Mouse (Mus musculus): ENCODE measurements around the gene Kcnk16.
"Not testable (repeated sequence)": the region's sequence is repeated elsewhere in the genome, so short reads cannot be mapped to it uniquely, and the experiment has no call there.

Gene Kcnk16

GRCm38 (mm10) chr14:20269082-20269809 lies at the start of gene Kcnk16:
Gene Kcnk16 (minus strand): TSS chr14:20269199.
- POLR2A ChIA-PET: interaction anchor here in 3 of 4 experiments (0.6 to 1.9 kb wide), 14 partner anchors 10 to 221 kb away, joined by 3 to 6 read pairs (median 3); partner anchors contain the start of gene Kcnk5 (in 1 of the 3)

GRCm38 (mm10) chr14:20315137-20315536 lies 46.1 kb upstream of the Kcnk16 start:
- POLR2A ChIA-PET: interaction anchor here in 1 of 4 experiments (1.1 to 1.4 kb wide), 2 partner anchors 9 to 23 kb away, joined by 4 read pairs; no protein-coding TSS in a partner anchor

More at GRCm38 (mm10) chr14:20269082-20269809, at the start of gene Kcnk16:
- CTCF ChIA-PET: interaction anchor here in 2 of 4 experiments (0.5 to 3.4 kb wide), 3 partner anchors 11 to 155 kb away, joined by 3 to 16 read pairs (median 10); no protein-coding TSS in a partner anchor

GRCm38 (mm10) chr14:20305085-20305484 lies 36.1 kb upstream of the Kcnk16 start:
- CTCF ChIA-PET: not testable (repeated sequence)
- POLR2A ChIA-PET: interaction anchor here in 2 of 4 experiments (0.6 to 0.7 kb wide), 4 partner anchors 32 to 447 kb away, joined by 3 to 4 read pairs (median 3); no protein-coding TSS in a partner anchor

More at GRCm38 (mm10) chr14:20315137-20315536, 46.1 kb upstream of the Kcnk16 start:
- CTCF ChIA-PET: interaction anchor here in 2 of 4 experiments (1.5 to 2.8 kb wide), 2 partner anchors 13 kb away, joined by 4 to 9 read pairs; no protein-coding TSS in a partner anchor

GRCm38 (mm10) chr14:20298131-20298530 lies 29.1 kb upstream of the Kcnk16 start:
- POLR2A ChIA-PET: interaction anchor here in 1 of 4 experiments (1.0 to 1.1 kb wide), 2 partner anchors 10 to 50 kb away, joined by 3 to 4 read pairs; partner anchors contain the start of genes Ecd and Fam149b
- CTCF ChIA-PET: interaction anchor here in 2 of 4 experiments (1.6 to 2.0 kb wide), 2 partner anchors 184 kb away, joined by 5 to 6 read pairs; no protein-coding TSS in a partner anchor

DNA sequence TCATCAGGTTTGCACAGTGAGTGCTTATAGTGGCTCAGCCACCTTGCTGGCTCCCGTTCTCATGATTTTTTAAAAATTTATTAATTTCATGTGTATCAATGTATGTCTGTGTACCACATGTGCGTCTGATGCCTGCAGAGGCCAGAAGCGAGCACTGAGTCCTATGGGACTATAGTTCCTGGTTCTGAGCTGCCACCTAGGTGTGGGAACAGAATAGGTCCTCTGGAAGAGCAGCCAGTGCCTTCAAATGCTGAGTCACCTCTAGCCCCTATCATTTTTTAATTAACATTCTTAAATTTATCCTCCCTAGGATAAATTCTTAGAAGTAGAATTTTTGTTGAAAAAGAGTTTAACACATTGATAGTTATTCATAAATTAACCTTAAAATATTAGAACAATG lies 28.6 kb upstream of the Kcnk16 start:
- POLR2A ChIA-PET: interaction anchor here in 1 of 4 experiments (1.0 to 1.2 kb wide), 2 partner anchors 10 to 51 kb away, joined by 3 read pairs; partner anchors contain the start of genes Ecd and Fam149b
- CTCF ChIA-PET: interaction anchor here in 2 of 4 experiments (0.5 to 2.0 kb wide), 3 partner anchors 184 to 1324 kb away, joined by 4 to 6 read pairs (median 5); no protein-coding TSS in a partner anchor

DNA sequence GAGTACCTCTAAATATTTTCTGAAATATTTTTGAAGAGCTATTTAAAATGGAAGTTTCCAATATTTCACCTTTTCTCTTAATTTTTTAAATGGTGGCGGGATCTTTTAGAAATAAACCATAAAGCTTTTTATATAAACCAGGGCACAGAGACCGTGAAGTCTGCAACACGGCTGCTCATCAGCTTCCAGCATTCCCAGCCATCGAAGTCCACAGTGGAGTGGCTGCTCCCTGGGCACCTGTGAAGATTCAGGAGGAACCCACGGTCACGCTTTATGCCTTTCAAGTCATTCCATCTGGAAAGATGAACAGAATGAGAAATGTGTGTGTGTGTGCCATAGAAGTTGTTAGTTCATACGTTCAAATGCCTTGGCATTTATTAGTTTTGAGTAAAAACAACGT lies 25.9 kb upstream of the Kcnk16 start:
- ChIA-PET CTCF (interaction anchor here in 3 of 4 experiments (0.5 to 1.9 kb wide), 5 partner anchors 45 to 573 kb away, joined by 3 to 10 read pairs (median 7); no protein-coding TSS in a partner anchor), POLR2A (interaction anchor here in 2 of 4 experiments (0.6 to 1.8 kb wide), 15 partner anchors 9 to 757 kb away, joined by 3 to 11 read pairs (median 3); partner anchors contain the start of genes Adk (in 1 of the 2), Ap3m1 (in 1 of the 2), Ecd (in 1 of the 2) and Fam149b (in 1 of the 2))

DNA sequence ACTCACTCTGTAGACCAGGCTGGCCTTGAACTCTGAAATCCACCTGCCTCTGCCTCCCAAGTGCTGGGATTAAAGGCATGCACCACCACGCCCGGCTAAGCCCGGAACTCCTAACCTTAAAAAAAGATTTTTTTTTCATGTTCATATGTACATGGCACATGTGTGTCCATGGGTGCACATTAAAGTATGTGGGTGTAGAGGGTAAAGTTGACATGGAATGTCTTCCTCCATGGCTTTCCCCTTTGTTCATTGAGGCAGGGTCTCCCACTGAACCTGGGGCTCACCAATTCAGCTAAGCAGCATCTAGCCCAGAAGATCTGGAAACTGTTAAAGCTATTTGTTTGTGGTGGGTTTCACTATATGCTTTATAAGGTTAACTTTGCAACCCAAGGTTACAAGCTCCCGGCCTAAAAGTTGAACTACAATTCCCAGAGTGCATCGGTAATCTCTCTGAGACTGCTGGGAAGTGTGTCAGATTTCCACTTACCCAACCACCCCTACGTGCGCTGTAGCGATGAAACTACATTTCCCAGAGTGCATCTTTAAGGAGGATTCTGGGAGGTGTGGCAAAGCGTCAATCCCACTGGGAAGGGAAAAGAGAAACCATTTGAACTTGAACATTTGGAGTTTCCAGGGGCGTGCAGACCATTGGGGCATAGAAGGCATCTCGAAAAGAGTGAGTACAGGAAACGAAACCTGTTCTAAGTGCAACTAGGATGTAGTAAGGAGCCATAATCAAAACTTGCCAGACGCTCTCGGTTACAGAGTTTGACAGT lies 25.3 kb upstream of the Kcnk16 start, which contains the start of gene Nudt13:
TSS of gene Nudt13 (plus strand) at position 581 of the 776 bp plus-strand sequence.
- CTCF ChIA-PET: interaction anchor here in 3 of 4 experiments (0.5 to 2.1 kb wide), 6 partner anchors 34 to 574 kb away, joined by 3 to 11 read pairs (median 8); no protein-coding TSS in a partner anchor

GRCm38 (mm10) chr14:20291391-20291790 lies 22.4 kb upstream of the Kcnk16 start:
- POLR2A ChIA-PET: interaction anchor here in 1 of 4 experiments (0.8 kb wide), 1 partner anchor 42 kb away, joined by 3 read pairs; no protein-coding TSS in a partner anchor
- CTCF ChIA-PET: interaction anchor here in 1 of 4 experiments (0.5 kb wide), 1 partner anchor 179 kb away, joined by 3 read pairs; no protein-coding TSS in a partner anchor

More for the DNA sequence above, 25.3 kb upstream of the Kcnk16 start, which contains the start of gene Nudt13:
- POLR2A ChIA-PET: interaction anchor here in 3 of 4 experiments (0.6 to 1.8 kb wide), 21 partner anchors 9 to 758 kb away, joined by 3 to 11 read pairs (median 4); partner anchors contain the start of genes Kcnk5 (in 2 of the 3), Adk (in 1 of the 3), Ap3m1 (in 1 of the 3) and Ecd (in 1 of the 3)

GRCm38 (mm10) chr14:20268421-20268820 lies 578 bp downstream of the Kcnk16 start:
- POLR2A ChIA-PET: interaction anchor here in 3 of 4 experiments (0.6 to 1.9 kb wide), 10 partner anchors 9 to 517 kb away, joined by 3 to 5 read pairs (median 4); partner anchors contain the start of genes Kcnk5 (in 1 of the 3) and Nid2 (in 1 of the 3)
- CTCF ChIA-PET: interaction anchor here in 2 of 4 experiments (0.6 to 3.4 kb wide), 3 partner anchors 10 to 258 kb away, joined by 3 to 16 read pairs (median 4); no protein-coding TSS in a partner anchor

- ChIA-PET POLR2A (interaction anchor here in 1 of 4 experiments (0.6 to 1.4 kb wide), 3 partner anchors 81 to 148 kb away, joined by 3 to 4 read pairs (median 3); partner anchors contain the start of gene Kcnk5), CTCF (interaction anchor here in 3 of 4 experiments (0.6 to 2.0 kb wide), 4 partner anchors 8 to 150 kb away, joined by 3 to 10 read pairs (median 7); no protein-coding TSS in a partner anchor)
These were observed 6.7 kb downstream of the Kcnk16 start for GRCm38 (mm10) chr14:20262346-20262745.

- ChIA-PET POLR2A (interaction anchor here (0.5 to 2.4 kb wide), 19 partner anchors 8 to 176 kb away, joined by 3 to 19 read pairs (median 4); partner anchors contain the start of genes Kcnk16 (in 1 of the 4) and Kcnk5 (in 1 of the 4)), CTCF (interaction anchor here (0.6 to 4.7 kb wide), 34 partner anchors 8 to 386 kb away, joined by 3 to 107 read pairs (median 4); partner anchors contain the start of genes Kcnk16 (in 1 of the 4) and Kcnk5 (in 1 of the 4))
These were observed 10.6 kb downstream of the Kcnk16 start for GRCm38 (mm10) chr14:20258185-20259113.

DNA sequence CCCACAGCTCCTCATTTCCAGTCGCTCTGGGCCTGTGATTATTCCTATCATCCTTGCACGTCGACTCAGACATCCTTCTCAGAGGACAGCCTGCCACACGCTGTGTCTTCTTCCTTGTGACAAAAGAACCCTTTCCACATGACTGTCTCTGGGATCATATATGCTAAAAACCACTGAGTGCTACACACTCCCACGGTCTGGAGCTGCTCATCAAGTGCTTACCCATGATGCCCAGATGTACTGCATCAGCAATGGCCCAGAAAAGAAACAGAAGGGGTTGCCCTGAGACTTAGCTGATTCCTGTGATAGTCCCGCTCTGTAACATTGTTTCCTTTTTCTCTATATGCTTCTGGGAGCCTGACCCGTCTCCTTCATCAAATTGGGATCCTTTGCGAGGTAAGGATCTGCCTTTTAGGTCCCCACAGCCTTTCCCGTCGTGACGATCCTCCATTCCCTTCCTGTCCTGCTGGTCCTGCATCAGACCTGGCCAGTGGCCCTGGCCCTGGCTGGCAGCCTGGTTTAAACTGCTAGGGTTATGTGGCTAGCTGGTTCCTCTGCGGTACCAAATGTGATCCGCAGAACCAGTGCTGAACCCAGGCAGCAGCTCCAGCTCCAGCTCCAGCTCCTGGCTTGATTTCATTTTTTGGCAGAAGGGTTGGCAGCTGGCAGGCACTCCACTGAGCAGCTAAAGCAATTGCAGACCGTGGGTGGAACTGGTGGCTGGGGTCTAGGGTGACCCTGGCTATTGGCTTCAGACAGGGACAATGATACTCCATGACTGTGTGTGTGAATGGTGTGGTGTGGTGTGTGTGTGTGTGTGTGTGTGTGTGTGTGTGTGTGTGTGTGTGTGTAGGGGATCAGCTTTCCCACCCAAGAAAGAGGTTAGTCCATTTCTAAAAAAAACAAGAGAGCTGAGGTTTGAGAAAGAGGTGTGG lies 18.5 kb downstream of the Kcnk16 start:
- ChIA-PET POLR2A (interaction anchor here (0.6 to 2.1 kb wide), 25 partner anchors 8 to 464 kb away, joined by 3 to 13 read pairs (median 4); partner anchors contain the start of genes Nudt13 (in 2 of the 4) and Kcnk5 (in 1 of the 4)), CTCF (interaction anchor here (0.6 to 2.1 kb wide), 10 partner anchors 8 to 137 kb away, joined by 3 to 14 read pairs (median 4); no protein-coding TSS in a partner anchor)

DNA sequence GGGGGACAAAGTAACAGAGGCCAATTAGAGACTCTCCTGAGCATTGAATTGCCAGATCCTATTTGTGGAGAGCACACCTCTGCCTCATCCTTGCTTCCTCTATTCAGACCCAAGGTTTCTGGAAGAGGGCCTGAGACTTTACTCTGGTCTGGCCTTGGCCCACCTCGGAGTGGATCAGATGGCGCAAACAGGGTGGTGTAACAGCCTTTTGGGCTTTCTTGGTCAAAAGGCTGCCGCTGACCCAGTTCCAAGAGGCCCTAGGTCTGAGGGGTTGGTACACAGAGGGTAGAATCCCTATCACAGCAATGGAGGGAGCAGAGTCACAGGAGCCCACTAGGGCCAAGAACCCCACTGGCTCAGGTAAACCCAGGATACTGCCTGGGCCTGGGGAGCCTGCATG lies 21.0 kb downstream of the Kcnk16 start:
- ChIA-PET POLR2A (interaction anchor here in 2 of 4 experiments (0.6 to 1.7 kb wide), 2 partner anchors 67 to 99 kb away, joined by 3 to 4 read pairs; partner anchors contain the start of gene Kcnk5 (in 1 of the 2)), CTCF (no interaction called here)

- CTCF ChIA-PET: interaction anchor here in 1 of 4 experiments (1.4 kb wide), 1 partner anchor 151 kb away, joined by 3 read pairs; no protein-coding TSS in a partner anchor
- POLR2A ChIA-PET: interaction anchor here in 2 of 4 experiments (0.9 to 1.1 kb wide), 3 partner anchors 12 to 162 kb away, joined by 3 read pairs; partner anchors contain the start of gene Kcnk5 (in 1 of the 2)
These were observed 22.2 kb downstream of the Kcnk16 start for GRCm38 (mm10) chr14:20246811-20247266.

All from embryonic stem cell, embryonic (primary cell).